Mouse (Mus musculus): ENCODE measurements around the gene Fam78b.
A peak's percentile ranks its signal among the peaks of the same experiment; 100 is the strongest.

The Fam78b gene

GRCm38 (mm10) chr1:167032046-167032648, 30.9 kb downstream of the Fam78b start:
- no peak for DNase-seq (ENCODE audit: low read depth in 2 of 2, low spot score in 2 of 2)

DNA sequence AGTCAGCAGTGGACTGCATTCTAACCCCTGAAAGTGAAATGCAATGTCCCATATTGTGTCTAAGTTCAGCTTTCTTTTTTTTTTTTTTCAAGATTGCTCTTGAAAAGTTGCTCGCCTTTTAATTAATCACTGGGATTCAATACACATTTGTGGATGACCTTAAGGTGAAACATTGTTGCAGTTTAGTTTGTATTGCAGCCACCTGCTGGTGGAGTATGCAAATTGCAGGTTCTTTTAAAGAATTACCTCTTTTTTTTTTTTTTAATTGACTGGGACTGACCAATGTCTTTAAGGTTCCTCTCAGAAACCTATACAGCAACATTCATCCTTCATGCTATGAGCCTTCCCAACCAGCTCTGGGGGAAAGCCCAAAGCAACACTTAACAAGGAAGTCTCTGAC, 33.2 kb downstream of the Fam78b start:
- no peak for DNase-seq (ENCODE audit: low read depth in 2 of 2, low spot score in 2 of 2)

DNA sequence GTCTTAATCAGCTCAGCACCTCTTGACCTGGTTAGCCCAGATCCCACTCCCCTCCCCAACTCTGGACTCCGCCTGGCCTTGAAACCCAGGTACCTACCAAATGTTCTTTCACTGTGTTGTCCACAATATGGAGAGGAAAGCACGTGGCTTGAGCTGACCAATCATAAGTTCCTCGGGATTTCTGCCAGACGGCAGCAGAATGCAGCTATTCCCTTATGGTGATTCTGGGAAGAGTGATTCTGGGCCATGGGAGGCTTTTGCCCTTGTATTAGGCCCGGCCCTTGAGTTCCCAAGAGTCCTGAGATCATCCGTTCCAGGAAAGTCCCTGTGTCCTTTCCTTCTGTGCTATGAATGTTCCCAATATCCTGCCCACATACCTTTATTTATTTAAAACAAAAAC, 41.3 kb downstream of the Fam78b start:
- no peak for DNase-seq (ENCODE audit: low read depth in 2 of 2, low spot score in 2 of 2)

- DNase-seq (ENCODE audit: low read depth in 2 of 2, low spot score in 2 of 2): no peak
These were observed 45.1 kb downstream of the Fam78b start for GRCm38 (mm10) chr1:167046169-167046927.

DNA sequence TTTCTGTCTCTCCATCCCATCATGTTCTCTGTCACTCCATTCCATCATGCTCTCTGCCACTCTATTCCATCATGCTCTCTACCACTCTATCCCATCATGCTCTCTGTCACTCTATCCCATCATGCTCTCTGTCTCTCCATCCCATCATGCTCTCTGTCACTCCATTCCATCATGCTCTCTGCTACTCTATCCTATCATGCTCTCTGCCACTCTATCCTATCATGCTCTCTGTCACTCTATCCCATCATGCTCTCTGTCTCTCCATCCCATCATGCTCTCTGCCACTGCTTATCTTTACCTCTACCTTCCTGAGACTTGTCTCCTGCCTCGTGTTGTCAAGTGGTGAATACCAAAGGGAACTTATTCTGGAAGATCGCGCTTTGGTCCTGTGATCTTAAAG, 49.6 kb downstream of the Fam78b start:
- no peak for DNase-seq (ENCODE audit: low read depth in 2 of 2, low spot score in 2 of 2)

- no peak for DNase-seq (ENCODE audit: low read depth in 2 of 2, low spot score in 2 of 2)
These were observed 52.8 kb downstream of the Fam78b start for GRCm38 (mm10) chr1:167054029-167054428.

DNA sequence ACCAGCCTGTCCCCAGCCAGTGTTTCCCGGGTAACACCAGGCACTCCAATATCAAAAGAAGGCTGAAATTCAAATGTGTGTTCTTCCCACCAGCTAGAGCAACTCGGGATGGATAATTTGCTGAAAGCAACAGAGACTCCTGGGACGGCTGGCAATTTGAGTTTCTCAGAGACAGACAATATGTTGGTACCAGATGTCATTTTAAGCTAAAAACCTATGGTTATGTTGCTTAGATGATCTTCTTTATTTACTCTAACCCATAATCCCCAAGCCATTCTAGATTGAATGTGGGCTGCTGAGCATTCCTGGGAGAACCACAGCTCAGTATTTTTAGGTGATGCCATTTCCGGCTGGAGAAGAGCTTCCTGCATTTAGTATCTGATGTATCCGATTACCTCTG, 56.3 kb downstream of the Fam78b start:
- no peak for DNase-seq (ENCODE audit: low read depth in 2 of 2, low spot score in 2 of 2)

- DNase-seq (ENCODE audit: low read depth in 2 of 2, low spot score in 2 of 2): no peak
These were observed 58.5 kb downstream of the Fam78b start for GRCm38 (mm10) chr1:167059550-167060285.

DNA sequence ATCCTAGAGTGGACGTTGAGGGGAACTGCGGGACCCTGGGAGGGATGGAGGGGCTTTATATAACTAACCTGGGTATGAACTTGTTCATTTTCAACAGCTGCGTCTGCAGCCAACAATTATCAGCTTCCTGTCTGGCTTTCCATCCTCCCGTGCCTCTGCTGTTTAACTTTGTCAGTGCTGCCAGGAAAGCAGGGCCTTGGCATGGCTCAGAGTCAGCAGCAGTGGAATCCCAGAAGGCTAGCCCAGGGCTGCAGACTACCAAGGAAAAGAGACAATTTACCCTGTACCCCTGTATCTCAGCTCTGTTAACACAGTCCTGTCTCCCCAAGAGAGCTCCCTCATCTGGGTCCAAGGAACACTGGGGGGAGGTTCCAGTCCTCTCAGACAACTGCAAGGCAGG, 62.8 kb downstream of the Fam78b start:
- DNase-seq (ENCODE audit: low read depth in 2 of 2, low spot score in 2 of 2): no peak

DNA sequence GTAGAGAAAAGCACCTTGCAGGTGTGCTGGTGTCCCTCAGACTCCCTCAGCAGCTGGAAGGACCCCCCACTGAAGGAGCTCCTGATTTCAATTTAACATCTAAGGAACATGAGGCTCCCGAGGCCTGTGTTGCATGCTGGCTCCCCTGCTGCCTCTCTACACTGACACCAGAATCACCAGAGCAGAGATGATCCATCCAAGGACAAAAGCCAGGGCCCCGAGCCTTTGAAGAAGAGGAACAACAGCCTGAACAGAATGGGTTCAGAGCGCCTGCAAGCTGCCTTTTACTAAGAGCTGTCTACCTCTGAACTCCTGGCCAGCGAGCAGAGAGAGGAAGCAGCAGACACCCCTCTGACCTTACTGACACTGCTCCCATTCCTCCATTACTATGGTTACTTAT, 64.3 kb downstream of the Fam78b start:
- DNase-seq (ENCODE audit: low read depth in 2 of 2, low spot score in 2 of 2): no peak

DNA sequence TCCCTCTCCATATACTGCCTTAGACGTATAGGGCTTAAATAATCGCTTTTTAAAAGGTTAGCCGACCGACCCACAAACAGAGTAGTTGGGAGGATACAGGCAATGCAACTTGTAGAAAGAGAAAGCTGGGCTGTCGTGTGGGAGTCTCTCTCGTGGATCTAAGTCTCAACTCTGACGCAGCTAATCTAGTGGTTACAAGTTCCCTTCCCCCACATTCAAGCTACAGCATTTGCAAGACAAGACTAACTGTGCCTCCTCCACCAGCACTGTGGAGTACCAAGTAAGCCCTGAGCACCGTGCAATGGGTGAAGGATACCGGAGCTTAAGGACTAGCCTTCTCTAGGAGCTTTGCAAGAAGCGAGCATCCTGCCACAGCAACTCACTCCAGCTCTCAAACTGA, 64.8 kb downstream of the Fam78b start:
- no peak for DNase-seq (ENCODE audit: low read depth in 2 of 2, low spot score in 2 of 2)

GRCm38 (mm10) chr1:167066933-167067341, 65.7 kb downstream of the Fam78b start:
- no peak for DNase-seq (ENCODE audit: low read depth in 2 of 2, low spot score in 2 of 2)

- no peak for DNase-seq (ENCODE audit: low read depth in 2 of 2, low spot score in 2 of 2)
These were observed 68.5 kb downstream of the Fam78b start for GRCm38 (mm10) chr1:167069741-167070140.

DNA sequence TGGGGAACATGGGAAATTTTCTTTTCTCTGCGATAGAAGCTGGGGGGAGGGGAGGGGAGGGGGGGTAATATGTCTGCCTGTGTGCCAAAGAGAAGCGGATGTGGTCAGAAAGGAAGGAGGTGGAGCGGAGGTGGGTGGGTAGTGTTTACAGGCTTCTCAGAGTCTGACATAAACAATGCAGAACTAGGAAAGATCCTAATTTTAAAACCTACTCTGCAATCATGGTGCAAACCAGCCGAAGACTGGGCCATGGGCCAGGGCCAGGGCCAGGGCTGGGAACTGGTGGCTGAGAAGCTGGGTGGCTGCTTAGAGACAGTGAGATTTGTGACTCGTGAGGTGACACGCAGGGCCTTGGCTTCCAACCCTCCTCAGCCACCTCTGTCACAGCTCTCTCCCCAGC, 69.1 kb downstream of the Fam78b start:
- DNase-seq (ENCODE audit: low read depth in 2 of 2, low spot score in 2 of 2): peak in 1 of 2 experiments; percentile 2

GRCm38 (mm10) chr1:167075726-167076125, 74.5 kb downstream of the Fam78b start:
- DNase-seq (ENCODE audit: low read depth in 2 of 2, low spot score in 2 of 2): no peak

DNA sequence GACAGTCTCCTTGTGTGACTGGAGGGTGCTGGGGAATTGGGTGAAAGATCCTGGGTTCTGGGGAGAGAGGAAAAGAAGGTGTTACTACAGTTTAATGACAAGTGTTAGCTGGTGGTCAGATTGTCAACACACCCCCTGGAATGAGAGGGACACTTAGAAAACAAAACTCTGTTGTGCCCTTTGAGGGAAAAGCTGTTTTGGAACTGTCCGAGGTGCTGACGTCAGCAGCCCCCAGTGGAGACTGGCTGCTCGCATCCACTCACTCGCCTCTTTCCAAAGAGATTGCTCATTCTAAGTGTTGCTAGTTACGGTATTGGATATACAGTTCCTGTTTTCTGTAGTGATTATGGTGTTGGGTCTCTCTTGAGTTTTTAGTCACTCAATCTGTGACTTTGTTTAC, 78.3 kb downstream of the Fam78b start:
- DNase-seq (ENCODE audit: low read depth in 2 of 2, low spot score in 2 of 2): no peak

- DNase-seq (ENCODE audit: low read depth in 2 of 2, low spot score in 2 of 2): no peak
These were observed 80.7 kb downstream of the Fam78b start for GRCm38 (mm10) chr1:167081946-167082345.

DNA sequence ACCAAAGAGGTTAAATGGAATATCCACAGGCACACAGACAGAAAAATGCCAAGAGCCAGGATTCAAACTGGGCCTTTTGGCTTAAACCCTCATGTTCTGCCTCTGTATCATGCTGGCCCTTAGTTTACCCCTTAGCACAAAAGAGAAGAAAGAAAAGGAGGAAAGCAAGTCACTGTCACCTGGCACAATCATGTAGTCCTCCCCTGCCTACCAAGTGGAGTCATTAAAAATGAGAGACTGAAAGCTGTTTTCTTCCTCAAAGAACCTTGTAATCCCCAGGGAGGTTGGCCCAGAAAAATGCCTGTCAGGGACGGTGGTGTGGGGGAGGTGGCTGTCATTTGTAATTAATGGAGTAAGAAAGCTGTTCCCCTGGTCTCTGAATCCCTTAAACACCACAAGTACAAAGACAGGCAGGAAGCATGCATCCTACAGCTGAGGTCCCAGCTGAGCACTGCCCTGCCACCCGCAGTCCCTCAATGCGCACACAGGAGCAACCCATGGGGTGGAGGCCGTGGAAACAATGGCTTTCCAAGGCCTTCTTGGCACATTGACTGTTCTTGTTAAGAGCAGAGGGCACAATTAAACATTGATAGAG, 81.4 kb downstream of the Fam78b start:
- no peak for DNase-seq (ENCODE audit: low read depth in 2 of 2, low spot score in 2 of 2)

DNA sequence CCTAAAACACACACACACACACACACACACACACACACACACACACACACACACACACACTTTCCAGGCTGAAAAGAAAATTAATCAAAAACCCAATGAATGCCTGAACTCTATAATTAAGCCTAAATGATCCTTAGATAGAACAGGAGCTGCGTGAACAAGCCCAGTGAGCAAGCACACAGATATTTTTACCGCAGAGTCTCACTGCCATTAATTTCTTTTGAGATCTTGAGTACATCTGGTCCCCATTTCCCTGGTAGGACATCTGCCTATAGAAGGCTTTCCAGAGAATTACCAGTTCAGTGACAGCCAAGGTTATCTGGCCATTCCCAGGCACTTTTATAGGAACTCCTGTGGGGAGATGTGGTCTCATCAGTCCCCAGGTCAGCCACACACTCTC, 82.0 kb downstream of the Fam78b start:
- no peak for DNase-seq (ENCODE audit: low read depth in 2 of 2, low spot score in 2 of 2)

GRCm38 (mm10) chr1:167084330-167084729, 83.1 kb downstream of the Fam78b start:
- no peak for DNase-seq (ENCODE audit: low read depth in 2 of 2, low spot score in 2 of 2)

DNA sequence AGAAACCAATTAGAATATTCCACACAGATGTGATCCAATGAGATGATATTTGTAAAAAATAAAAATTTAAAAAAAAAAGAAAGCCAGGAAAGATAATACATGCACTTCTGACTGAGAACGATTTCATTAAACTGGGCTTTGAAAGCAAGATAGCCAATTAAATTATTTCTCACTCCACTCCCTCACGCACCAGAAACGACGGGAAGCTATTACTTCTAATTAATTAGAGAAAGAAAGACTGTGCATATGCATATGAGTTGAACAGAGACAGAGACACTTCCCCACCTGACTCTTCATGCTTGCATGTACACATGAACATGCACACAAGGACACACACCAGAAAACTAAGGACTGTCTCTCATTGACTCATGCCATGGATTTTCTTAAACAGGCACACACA, 84.2 kb downstream of the Fam78b start:
- no peak for DNase-seq (ENCODE audit: low read depth in 2 of 2, low spot score in 2 of 2)

- DNase-seq (ENCODE audit: low read depth in 2 of 2, low spot score in 2 of 2): no peak
These were observed 89.2 kb downstream of the Fam78b start for GRCm38 (mm10) chr1:167090466-167090865.

Data from CD8-positive naive resting alpha-beta T cell, adult 2 months (primary cell).